Mouse (Mus musculus): Measurements from ENCODE around the gene Prkcb. TPM values are rescaled to one million over a fixed set of nuclear protein-coding genes. Genes with fewer than 3 reads are reported as not detected.
A peak's percentile ranks its signal among the peaks of the same experiment; 100 is the strongest.

The Prkcb gene
- polyA plus RNA-seq, 1 experiment = 767 TPM

DNA sequence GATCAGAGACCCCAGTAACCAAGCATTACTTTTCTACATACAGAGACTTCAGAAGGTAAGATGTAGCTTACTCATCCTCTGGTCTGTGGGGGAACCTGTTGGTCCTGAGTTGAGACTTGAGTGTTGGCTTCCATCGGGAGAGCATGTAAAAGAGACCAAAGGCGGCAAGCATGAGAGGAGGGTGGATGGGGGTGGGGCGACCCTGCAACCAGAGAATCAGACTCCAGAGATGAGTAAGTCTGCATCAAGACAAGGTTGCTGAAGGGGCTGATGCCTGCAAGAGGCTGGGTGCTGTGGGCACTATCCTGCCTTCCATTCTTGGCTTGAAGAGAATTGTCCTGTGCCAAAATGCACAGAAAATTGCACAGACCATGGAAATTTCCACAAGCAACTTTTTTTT is 83.8 kb downstream of the Prkcb start:
- TF ChIP-seq POLR2A (IDR thresholded peaks at IDR 0.05; ENCODE audit: extremely low read depth, insufficient read depth, low read length) = no peak
- no peak for TF ChIP-seq CTCF (IDR thresholded peaks at IDR 0.05; ENCODE audit: extremely low read depth, insufficient read depth, low read length)
- no peak overlapping the region for H3K27ac ChIP-seq (ENCODE audit: insufficient read depth, low read length)
- peaks cover 7% of the 10 kb centered on the region for H3K4me1 ChIP-seq (ENCODE audit: control insufficient read depth, insufficient read depth, low read length)
- H3K4me3 ChIP-seq (ENCODE audit: insufficient read depth, low read length) = no peak overlapping the region

DNA sequence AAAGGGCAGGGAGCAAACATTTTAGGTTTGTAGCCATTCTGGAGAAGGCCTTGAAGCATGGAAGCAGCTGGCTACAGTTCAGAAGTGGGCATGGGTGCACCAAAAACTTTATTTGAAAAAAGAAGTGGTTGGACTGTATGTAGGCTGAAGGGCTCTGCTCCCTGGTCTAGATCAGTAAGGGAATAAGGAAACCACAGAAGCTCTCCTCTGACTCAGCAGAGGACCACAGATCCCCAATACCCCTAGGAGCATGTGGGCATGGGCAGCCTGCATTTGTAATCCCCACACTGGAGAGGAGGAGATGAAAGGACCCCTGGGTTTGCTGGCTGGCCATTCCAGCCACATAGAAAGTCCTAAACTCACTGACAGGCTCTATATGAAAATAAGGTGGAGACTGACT is 88.3 kb downstream of the Prkcb start:
- no peak overlapping the region for H3K27ac ChIP-seq (ENCODE audit: insufficient read depth, low read length)
- TF ChIP-seq POLR2A (IDR thresholded peaks at IDR 0.05; ENCODE audit: extremely low read depth, insufficient read depth, low read length) (no peak), CTCF (IDR thresholded peaks at IDR 0.05; ENCODE audit: extremely low read depth, insufficient read depth, low read length) (no peak)
- peaks cover 15% of the 10 kb centered on the region for H3K4me1 ChIP-seq (ENCODE audit: control insufficient read depth, insufficient read depth, low read length)
- no peak overlapping the region for H3K4me3 ChIP-seq (ENCODE audit: insufficient read depth, low read length)

DNA sequence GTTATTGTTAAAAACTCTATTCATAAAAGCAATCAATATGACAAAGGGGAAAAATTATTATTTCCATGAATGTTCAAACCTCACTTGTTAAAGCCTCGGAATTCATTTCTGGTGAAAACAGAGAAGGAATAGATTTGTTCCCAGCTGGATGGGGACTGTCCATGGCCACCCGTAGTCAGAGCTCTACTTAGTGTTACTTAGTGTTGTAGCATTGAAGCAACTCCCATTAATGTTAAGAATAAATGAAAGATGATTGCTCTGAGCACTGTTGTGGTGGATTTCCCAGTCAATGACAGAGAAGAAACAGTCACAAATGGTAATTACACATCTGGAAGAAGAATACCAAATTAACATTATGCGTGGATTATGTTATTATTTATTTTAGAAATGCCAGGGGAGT is 89.4 kb downstream of the Prkcb start:
- TF ChIP-seq CTCF (IDR thresholded peaks at IDR 0.05; ENCODE audit: extremely low read depth, insufficient read depth, low read length) (no peak), POLR2A (IDR thresholded peaks at IDR 0.05; ENCODE audit: extremely low read depth, insufficient read depth, low read length) (no peak)
- no peak overlapping the region for H3K27ac ChIP-seq (ENCODE audit: insufficient read depth, low read length)
- peaks cover 13% of the 10 kb centered on the region for H3K4me1 ChIP-seq (ENCODE audit: control insufficient read depth, insufficient read depth, low read length)
- H3K4me3 ChIP-seq (ENCODE audit: insufficient read depth, low read length) = no peak overlapping the region

DNA sequence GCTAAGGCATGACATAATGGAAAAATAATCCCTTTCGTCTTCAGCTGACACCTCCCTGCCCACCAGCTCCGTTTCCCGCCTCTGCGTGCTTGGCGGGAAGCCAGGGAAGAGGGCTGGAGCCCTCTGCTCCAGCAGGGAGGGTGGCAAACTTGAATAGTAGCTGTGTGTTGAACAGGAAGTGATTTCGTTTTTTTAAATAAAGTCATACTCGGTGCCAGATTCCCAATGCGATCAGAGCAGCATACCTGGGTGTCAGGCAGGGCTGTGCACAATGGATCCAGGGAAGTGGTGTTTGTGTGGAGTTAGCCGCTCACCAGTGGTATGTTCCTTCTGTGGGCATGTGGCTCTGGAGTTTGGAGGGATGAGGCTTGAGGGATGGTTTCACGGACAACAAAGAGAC is 89.9 kb downstream of the Prkcb start:
- TF ChIP-seq CTCF (IDR thresholded peaks at IDR 0.05; ENCODE audit: extremely low read depth, insufficient read depth, low read length) = no peak
- TF ChIP-seq POLR2A (IDR thresholded peaks at IDR 0.05; ENCODE audit: extremely low read depth, insufficient read depth, low read length) = no peak
- H3K4me1 ChIP-seq (ENCODE audit: control insufficient read depth, insufficient read depth, low read length) = peaks cover 13% of the 10 kb centered on the region
- H3K27ac ChIP-seq (ENCODE audit: insufficient read depth, low read length) = no peak overlapping the region
- no peak overlapping the region for H3K4me3 ChIP-seq (ENCODE audit: insufficient read depth, low read length)

GRCm38 (mm10) chr7:122379292-122379691 is 90.7 kb downstream of the Prkcb start:
- TF ChIP-seq CTCF (IDR thresholded peaks at IDR 0.05; ENCODE audit: extremely low read depth, insufficient read depth, low read length) (no peak), POLR2A (IDR thresholded peaks at IDR 0.05; ENCODE audit: extremely low read depth, insufficient read depth, low read length) (no peak)
- Histone ChIP-seq H3K27ac (ENCODE audit: insufficient read depth, low read length) (peak overlapping the region; percentile 60; the same call in 1 of the 2 replicates), H3K4me1 (ENCODE audit: control insufficient read depth, insufficient read depth, low read length) (peaks cover 13% of the 10 kb centered on the region), H3K4me3 (ENCODE audit: insufficient read depth, low read length) (no peak overlapping the region)

DNA sequence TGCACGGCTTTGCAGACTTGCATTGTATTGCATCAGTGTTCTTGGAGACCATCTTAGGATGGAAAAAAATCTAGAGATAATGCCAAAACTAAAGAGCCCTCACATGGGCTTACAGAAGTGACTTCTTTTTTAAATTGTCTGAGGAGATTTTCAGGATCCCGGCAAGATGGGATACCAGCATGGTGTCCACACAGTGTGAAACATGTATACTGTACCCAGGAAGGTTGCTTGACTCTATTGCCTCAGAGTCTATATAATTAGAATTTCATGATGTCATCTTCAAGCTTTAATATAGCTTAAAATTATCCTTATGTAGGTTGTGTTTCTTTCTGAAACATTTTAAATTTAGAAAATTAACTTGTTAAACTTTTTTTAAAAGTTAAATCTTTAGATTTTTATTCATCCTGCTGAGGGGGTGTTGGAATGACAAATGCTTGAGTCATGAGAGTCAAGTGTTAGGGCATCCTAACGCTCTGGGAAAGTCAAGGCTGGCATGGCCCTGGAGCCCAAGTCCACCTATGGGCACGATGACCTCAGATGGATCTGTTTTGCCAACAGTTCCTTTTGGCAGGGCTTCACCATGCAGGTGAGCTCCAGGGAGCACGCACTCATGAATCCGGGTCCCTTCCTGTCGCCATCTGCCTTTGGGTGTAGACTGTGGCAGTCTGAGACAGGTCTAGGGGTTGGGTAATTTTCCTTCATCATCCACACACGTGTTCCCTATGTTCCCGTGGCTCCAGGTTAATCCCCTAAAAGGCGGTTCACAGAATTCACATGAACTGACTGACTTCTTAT is 92.0 kb downstream of the Prkcb start:
- Histone ChIP-seq H3K27ac (ENCODE audit: insufficient read depth, low read length) (peak overlapping the region; percentile 60), H3K4me1 (ENCODE audit: control insufficient read depth, insufficient read depth, low read length) (peaks cover 13% of the 10 kb centered on the region), H3K4me3 (ENCODE audit: insufficient read depth, low read length) (no peak overlapping the region)
- TF ChIP-seq POLR2A (IDR thresholded peaks at IDR 0.05; ENCODE audit: extremely low read depth, insufficient read depth, low read length) = no peak
- no peak for TF ChIP-seq CTCF (IDR thresholded peaks at IDR 0.05; ENCODE audit: extremely low read depth, insufficient read depth, low read length)

- Histone ChIP-seq H3K27ac (ENCODE audit: insufficient read depth, low read length) (no peak overlapping the region), H3K4me3 (ENCODE audit: insufficient read depth, low read length) (no peak overlapping the region), H3K4me1 (ENCODE audit: control insufficient read depth, insufficient read depth, low read length) (peaks cover 13% of the 10 kb centered on the region)
- TF ChIP-seq CTCF (IDR thresholded peaks at IDR 0.05; ENCODE audit: extremely low read depth, insufficient read depth, low read length) = no peak
- no peak for TF ChIP-seq POLR2A (IDR thresholded peaks at IDR 0.05; ENCODE audit: extremely low read depth, insufficient read depth, low read length)
Observed at GRCm38 (mm10) chr7:122381560-122381959, 93.0 kb downstream of the Prkcb start.

- TF ChIP-seq POLR2A (IDR thresholded peaks at IDR 0.05; ENCODE audit: extremely low read depth, insufficient read depth, low read length) (no peak), CTCF (IDR thresholded peaks at IDR 0.05; ENCODE audit: extremely low read depth, insufficient read depth, low read length) (no peak)
- H3K4me1 ChIP-seq (ENCODE audit: control insufficient read depth, insufficient read depth, low read length) = peaks cover 14% of the 10 kb centered on the region
- H3K27ac ChIP-seq (ENCODE audit: insufficient read depth, low read length) = no peak overlapping the region
- no peak overlapping the region for H3K4me3 ChIP-seq (ENCODE audit: insufficient read depth, low read length)
Observed at GRCm38 (mm10) chr7:122383260-122383659, 94.7 kb downstream of the Prkcb start.

DNA sequence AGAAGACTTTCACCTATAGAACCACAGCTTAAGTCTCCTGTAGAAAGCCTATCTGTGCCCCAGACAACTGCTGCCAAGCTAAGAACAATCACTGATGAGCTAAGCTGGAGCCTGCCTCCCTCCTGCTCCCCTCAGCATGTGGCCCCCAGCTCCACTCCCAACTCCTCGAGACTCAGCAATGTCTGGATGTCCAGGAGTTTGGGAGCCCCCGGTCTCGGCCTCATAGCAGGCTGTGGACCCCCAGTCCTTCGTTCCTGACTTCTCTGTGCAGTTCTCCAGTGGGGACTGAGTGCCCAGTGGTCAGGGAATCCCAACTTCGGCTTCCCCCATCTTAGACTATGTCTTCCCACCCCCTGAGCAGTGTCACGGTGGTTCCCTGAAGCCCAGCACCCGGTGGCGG is 96.3 kb downstream of the Prkcb start:
- TF ChIP-seq POLR2A (IDR thresholded peaks at IDR 0.05; ENCODE audit: extremely low read depth, insufficient read depth, low read length) (no peak), CTCF (IDR thresholded peaks at IDR 0.05; ENCODE audit: extremely low read depth, insufficient read depth, low read length) (no peak)
- Histone ChIP-seq H3K27ac (ENCODE audit: insufficient read depth, low read length) (no peak overlapping the region), H3K4me1 (ENCODE audit: control insufficient read depth, insufficient read depth, low read length) (peaks cover 13% of the 10 kb centered on the region), H3K4me3 (ENCODE audit: insufficient read depth, low read length) (no peak overlapping the region)

GRCm38 (mm10) chr7:122386567-122386966 is 98.0 kb downstream of the Prkcb start:
- no peak overlapping the region for H3K27ac ChIP-seq (ENCODE audit: insufficient read depth, low read length)
- no peak overlapping the region for H3K4me3 ChIP-seq (ENCODE audit: insufficient read depth, low read length)
- TF ChIP-seq CTCF (IDR thresholded peaks at IDR 0.05; ENCODE audit: extremely low read depth, insufficient read depth, low read length) = no peak
- no peak for TF ChIP-seq POLR2A (IDR thresholded peaks at IDR 0.05; ENCODE audit: extremely low read depth, insufficient read depth, low read length)
- peaks cover 16% of the 10 kb centered on the region for H3K4me1 ChIP-seq (ENCODE audit: control insufficient read depth, insufficient read depth, low read length)

Data from cortical plate, adult 2 months (tissue).